Mouse (Mus musculus) brain, embryonic 14.5 days (tissue): Measurements from ENCODE around the gene Atxn3.

Experiments used
- CTCF ChIP-seq: fragments of 200-500 bp; IDR thresholded peaks from 2 replicates; pipeline ENCODE4 v1.5.1; 2012; ENCODE audit warnings: inconsistent platforms, mild to moderate bottlenecking, moderate library complexity, borderline replicate concordance; ENCODE audit not compliant: insufficient read depth, insufficient read length; ENCODE audit errors: extremely low read depth
- POLR2A ChIP-seq: fragments of 200-500 bp; IDR thresholded peaks from 2 replicates; pipeline ENCODE4 v1.6.1; 2012; ENCODE audit warnings: mild to moderate bottlenecking, inconsistent platforms, borderline replicate concordance; ENCODE audit not compliant: poor library complexity, insufficient read depth, insufficient read length, severe bottlenecking; ENCODE audit errors: extremely low read depth

DNA sequence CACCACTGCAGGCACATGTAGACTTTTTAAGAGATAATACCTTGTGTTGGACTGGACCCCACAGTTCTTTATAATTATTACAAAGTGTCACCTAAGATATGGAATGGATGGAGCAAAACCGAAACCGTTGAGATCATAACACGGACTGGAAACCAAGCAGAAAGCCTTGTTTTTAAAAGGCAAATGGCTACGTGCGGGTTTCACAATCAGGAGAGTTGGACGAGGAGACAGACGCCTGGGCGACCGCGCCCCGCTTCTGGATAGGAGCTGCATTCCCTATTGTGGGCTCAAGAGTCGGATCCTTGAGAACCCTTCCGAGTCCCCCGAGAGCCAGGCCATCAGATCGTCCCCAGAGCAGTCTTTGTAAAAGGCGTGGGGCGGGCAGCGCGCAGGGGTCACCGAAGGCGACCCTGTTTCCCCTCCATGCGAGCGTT is 17.1 kb upstream of the Atxn3 start:
- TF ChIP-seq CTCF (no peak), POLR2A (no peak)
